Mouse (Mus musculus) erythroblast, adult 5-6 weeks (primary cell): ENCODE data around the gene Slamf6. TPM values are rescaled to one million over a fixed set of nuclear protein-coding genes. Genes with fewer than 3 reads are reported as not detected.
"Not testable (repeated sequence)": the region's sequence is repeated elsewhere in the genome, so short reads cannot be mapped to it uniquely, and the experiment has no call there.

Source experiments
- ATAC-seq: replicated peaks from 2 replicates; pipeline ENCODE4 v1.8.0; 2016; ENCODE audit warnings: moderate number of reproducible peaks, mild to moderate bottlenecking, moderate TSS enrichment, inconsistent platforms; ENCODE audit not compliant: poor library complexity, low FRiP score, severe bottlenecking
- total RNA-seq, 2 experiments: library from RNA; stranded (forward) in 1 of 2; stranded (reverse) in 1 of 2; fragments of 150-400 nt in 1 of 2; fragments of 200-764, 138-1000 nt in 1 of 2; gene quantifications; 2 replicates each; pipeline versions ENCODE4 v1.2.3 to v1.2.4; 2015 to 2017; ENCODE audit warnings: low replicate concordance in 2 of 2

The Slamf6 gene
- total RNA-seq, 2 experiments from 2014 or later = 4.4 TPM; not detected in 1

- ATAC-seq = no peak
These were observed 31.7 kb downstream of the Slamf6 start for GRCm38 (mm10) chr1:171948946-171949508.

DNA sequence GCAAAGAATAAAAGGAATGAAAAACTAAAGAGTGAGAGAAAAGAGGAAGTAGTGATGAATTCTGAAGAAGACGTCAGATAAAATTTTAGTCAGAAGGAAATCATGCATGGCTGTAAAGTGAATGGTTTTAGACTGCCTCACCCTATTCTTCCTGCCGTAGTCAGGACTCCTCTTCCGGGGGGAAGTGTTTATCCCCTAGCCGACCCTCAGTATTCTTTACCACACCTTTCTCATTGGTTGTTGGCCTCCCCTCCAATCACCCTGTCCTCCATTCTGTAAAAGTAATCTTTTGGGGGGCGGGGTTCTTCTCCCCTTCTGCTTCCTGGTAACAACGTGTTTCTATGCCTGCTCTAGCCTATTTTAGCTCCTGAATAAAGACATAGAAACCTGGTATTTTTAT, 37.8 kb downstream of the Slamf6 start:
- no peak for ATAC-seq

- ATAC-seq = no peak
These were observed 40.1 kb downstream of the Slamf6 start for GRCm38 (mm10) chr1:171957411-171957810.

DNA sequence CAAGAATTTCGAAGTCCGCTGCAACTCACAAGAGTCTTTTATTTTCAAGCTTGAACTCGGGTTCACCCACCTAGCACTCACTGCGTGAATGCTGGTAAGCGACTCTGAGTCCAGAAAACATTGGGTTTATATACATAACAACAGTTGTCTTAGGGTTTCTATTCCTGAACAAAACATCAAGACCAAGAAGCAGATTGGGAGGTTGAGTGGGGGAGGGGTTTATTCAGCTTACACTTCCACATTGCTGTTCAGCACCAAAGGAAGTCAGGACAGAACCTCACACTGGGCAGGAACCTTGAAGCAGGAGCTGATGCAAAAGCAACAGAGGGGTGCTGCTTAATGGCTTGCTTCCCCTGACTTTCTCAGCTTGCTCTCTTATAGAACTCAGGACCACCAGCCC, 43.4 kb downstream of the Slamf6 start:
- ATAC-seq = no peak

- no peak for ATAC-seq
These were observed 44.4 kb downstream of the Slamf6 start for GRCm38 (mm10) chr1:171961704-171962103.

DNA sequence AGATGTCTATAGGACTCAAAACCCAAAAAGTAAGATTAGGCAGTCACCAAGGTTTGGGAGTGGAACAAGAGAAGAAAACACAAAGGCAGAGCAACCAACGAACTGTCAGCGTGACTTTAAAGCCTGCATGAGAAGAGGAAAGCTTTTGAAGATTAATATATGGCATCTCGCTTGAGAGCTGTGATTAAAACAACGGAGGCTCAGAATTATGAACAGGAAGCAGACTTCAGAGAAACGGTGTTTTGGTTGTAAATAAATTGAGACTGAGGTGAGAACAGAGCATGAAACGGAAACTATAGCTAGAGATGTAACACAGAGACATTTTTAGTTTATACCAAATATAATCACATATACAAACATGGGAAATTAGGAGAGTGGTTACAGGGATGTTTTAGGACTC, 46.3 kb downstream of the Slamf6 start:
- no peak for ATAC-seq

- no peak for ATAC-seq
These were observed 48.9 kb downstream of the Slamf6 start for GRCm38 (mm10) chr1:171966054-171966790.

GRCm38 (mm10) chr1:171969221-171969620, 51.9 kb downstream of the Slamf6 start:
- no peak for ATAC-seq

GRCm38 (mm10) chr1:171970854-171971586, 53.7 kb downstream of the Slamf6 start:
- ATAC-seq = no peak

DNA sequence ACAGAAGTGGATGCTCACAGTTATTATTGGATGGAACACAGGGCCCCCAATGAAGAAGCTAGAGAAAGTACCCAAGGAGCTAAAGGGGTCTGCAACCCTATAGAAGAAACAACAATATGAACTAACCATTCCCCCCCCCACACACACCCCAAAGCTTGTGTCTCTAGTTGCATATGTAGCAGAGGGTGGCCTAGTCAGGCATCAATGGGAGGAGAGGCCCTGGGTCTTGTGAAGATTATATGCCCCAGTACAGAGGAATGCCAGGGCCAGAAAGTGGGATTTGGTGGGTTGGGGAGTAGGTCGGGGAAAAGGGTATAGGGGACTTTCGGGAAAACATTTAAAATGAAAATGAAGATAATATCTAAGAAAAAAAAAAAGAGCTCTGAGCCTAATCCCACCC, 57.0 kb downstream of the Slamf6 start:
- ATAC-seq = not testable (repeated sequence)

GRCm38 (mm10) chr1:171975377-171975776, 58.1 kb downstream of the Slamf6 start:
- ATAC-seq = no peak

DNA sequence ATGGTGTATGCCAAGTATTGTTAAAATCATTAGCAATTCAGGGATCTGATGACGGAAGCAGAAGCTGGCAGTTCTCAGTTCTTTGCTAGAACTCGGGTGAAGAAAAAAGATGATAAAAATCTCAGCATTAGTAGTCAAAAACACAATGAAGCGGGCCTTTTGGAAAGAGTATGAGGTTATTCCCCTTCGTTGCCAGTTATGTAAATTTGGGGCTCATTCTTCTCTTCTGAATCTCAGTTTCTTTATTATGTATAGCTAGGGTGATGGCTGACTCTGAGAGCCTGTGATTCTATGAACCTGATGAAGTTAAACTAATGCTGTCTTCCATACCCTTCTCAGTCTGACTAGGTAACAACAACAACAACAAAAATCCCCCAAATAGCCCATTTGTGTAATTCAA, 58.5 kb downstream of the Slamf6 start:
- no peak for ATAC-seq

DNA sequence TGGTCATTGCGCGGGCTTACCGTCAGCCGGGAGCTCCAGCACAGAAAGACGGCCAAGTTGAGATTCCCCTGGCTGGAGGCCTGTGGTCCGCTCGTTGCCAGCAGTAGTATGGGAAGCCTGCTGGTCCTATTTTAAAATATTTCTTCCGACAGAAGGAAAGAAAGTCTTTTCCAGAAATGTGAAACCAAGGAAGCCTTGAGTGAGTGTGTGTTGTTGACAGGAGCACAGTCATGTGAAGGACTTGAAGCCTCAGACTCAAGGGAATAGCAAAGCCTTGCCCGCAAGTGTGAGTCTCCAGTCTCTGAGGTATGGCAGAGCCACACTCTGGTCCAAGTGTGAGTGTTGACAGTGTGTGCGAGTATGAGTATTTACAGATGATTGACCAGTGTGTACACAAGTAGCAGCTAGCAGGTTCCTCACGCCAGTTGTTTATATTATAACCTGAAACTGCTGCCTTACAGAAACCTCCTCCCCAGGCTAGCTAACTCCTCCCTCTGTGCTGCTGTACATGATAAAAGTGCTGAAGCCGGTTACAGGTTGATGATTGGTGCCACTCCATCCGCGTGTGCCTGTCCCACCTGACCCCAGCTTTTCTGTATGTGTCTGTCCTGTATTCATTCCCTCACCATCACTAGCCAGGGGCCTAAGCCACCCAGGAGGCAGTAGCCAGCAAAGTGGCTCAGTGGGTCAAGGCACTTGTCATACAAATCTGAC, 59.7 kb downstream of the Slamf6 start:
- ATAC-seq = no peak

DNA sequence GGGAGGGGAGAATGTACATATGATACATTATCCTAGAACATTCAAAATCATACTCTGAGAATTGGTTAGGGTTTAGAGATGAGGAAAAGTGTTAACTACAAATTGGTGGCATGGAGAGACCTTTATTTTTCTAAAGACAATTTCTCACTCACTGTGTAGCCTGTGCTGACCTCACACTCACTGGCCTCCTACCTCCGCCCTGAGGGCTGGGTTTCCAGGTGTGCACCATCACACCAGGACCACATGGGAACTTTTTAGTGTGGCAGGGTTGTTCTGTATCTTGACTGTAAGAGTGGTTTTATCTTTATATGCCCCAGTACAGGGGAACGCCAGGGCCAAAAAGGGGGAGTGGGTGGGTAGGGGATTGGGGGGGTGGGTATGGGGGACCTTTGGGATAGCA, 60.6 kb downstream of the Slamf6 start:
- ATAC-seq = no peak

DNA sequence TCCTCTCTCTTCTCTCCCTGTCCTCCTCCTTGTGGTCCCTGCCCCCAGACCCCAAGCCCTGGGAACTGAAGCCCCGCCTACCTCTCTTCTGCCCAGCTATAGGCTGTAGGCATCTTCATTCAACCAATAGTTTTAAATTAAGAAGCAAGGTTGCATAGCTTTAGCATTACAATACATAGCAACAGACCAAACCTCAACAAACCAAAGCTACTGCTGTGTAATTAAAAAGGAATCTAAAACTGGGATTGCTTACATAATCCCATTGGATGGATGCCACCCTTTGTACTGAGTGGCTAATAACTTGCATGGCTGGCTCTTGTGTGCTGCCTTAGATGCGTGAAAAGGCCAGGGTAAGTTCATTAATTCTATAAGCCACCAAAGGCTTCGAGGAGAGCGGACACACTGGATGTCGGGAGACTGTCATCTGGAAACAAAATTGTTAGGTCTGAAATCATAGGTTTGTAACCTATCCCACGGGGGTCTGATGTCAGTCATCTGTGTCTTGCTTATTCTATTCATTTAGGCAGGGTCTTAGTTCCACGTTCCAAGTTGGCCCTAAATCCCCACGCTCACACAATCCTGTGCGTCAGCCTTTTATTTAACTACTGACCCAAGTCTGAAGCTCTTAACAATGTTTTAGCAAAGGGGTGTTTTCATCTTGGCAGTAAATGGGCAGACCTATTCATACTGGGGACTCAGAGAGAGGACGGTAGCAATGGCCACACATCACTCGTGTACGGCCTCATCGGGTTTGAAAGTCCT, 62.8 kb downstream of the Slamf6 start:
- ATAC-seq = no peak

DNA sequence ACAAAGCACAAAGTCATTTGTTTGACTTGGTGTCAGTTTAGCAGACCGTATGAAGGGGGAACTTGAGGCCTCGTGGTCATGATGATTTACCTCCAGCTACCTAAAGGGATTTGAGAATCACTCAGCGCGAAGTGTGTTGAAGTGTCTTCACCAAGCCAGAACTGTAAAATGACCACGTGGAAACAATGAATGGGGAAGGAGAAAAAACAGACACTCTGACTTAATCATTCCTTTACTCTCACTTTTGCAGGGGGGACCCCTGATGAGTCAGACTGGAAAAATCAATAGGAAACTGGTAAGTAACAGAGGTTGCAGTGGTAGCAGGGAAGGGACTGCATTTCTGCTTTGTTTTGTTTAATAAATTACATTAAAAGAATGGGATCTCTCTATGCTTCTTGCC, 64.9 kb downstream of the Slamf6 start:
- no peak for ATAC-seq

DNA sequence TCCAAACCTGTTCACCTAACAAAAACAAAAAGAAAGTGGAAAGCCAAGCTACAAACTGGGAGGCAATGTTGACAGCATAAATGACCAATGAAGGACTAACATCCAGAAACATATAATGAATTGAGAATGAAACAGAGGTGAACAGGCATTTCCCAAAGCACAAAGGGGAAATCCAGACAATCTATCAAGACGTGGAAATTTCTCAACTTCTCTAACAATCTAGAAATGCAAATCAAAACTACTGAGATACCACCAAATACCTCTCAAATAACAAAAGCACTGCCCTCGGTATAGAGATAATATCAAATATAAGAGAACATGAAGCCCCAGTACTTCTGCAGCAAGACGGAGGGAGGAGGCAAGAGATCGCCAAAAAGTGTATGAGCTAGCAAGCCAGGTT, 65.4 kb downstream of the Slamf6 start:
- ATAC-seq = no peak

- no peak for ATAC-seq
These were observed 66.2 kb downstream of the Slamf6 start for GRCm38 (mm10) chr1:171983372-171984001.

DNA sequence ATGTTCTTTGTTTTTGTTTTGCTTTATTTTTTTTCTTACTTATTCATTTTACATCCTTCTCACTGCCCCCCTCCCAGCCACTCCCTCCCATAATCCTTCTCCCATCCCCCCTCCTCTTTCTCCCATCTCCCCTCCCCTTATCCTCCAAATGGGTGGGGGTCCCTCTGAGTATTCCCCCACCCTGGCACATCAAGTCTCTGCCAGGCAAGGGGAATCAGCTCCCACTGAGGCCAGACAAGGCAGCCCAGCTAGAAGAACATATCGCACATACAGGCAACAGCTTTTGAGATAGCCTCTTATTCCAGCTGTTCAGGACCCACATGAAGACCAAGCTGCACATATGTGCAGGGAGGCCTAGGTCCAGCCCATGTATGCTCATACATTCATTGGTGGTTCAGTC, 66.8 kb downstream of the Slamf6 start:
- ATAC-seq = no peak
